Mouse (Mus musculus): ENCODE data around the gene Defb19.

DNA sequence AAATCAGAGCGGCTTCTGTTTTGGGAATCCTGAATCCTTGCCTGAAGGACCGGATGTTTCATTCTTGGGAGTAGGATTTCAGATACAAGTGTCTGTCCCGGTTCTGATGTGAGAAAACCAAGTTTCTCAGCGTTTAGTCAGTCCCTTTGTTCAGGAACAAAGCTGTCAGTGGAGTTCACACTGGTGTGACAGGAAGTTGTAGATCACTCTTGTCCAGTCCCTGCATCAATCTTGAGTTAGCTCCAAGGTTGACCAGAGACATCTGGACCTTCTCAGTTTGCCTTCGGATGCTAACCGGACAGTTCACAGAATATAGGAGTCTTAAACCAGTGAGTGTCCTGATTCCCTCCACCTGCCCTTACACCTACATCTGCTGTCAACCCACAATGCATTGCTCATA, 27.6 kb upstream of the Defb19 start:
- TF ChIP-seq POLR2A (IDR thresholded peaks at IDR 0.05; ENCODE audit: borderline replicate concordance, low read depth, low read length) (no peak), CTCF (IDR thresholded peaks at IDR 0.05; ENCODE audit: low read depth, low read length) (no peak)
